Mouse (Mus musculus): Measurements from ENCODE around the gene Rnf39. TPM values are rescaled to one million over a fixed set of nuclear protein-coding genes. Genes with fewer than 3 reads are reported as not detected.
A peak's percentile ranks its signal among the peaks of the same experiment; 100 is the strongest.

Rnf39 gene
- total RNA-seq, 2 experiments from 2014 or later = 3.0 to 4.6 TPM

DNA sequence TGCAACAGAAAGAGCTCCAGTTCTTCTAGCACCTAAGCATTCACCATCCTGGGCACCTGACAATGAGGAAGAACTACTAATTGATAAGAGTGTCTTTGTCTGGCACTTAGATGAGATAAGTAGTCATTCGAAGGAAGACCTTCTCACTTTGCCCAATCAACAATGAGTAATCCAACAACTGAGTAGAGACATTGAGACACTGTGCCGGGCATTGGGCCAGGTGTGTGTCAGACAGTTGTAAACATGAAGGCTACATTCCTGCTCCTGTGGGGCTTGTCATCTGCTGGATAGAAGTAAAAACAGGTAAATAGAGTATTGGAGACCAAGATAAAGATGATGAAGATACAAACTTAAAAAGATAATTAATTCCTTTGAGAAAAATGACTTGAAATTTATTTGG lies 4.7 kb upstream of the Rnf39 start:
- no peak for DNase-seq (ENCODE audit: low spot score in 2 of 2)

DNA sequence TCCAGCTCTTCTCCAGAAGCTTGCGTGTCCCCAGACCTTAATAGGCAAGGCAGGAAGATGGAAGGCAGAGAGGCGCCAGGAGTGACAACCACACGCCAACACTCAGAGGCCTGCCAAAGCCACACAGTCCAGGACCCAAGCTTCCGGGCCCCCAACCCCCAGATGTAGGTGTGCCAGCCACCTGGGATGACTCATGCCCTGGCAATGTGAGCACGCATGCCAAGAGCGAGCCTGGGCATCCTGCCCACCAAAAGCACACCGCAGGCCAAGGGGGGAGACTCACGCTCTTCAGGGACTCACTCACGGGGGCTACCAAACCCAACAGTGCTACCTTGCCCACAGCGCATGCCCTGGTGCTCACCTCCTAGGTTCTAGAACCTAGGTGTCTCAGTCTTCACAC lies 327 bp upstream of the Rnf39 start:
- DNase-seq (ENCODE audit: low spot score in 2 of 2) = peak in 1 of 2 experiments; percentile 53

DNA sequence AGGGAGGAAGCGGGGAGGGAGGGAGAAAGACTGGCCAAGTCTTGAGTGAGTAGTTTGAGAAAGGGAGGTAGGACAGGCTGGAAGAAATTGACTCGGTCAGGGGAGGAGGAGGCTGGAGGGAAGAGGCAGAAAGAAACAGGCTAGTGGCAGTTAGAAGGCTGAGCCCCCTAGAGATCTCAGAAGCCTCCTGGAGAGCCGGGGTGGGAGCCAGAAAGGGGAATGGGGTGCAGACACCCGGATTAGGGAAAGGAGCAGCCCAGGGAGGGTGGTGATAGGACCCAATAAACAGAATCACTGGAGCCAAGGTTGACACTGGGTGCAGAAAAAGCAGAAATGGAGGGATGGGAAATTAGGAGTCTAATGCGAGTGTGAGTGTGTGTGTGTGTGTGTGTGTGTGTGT lies 973 bp downstream of the Rnf39 start:
- no peak for DNase-seq (ENCODE audit: low spot score in 2 of 2)

DNA sequence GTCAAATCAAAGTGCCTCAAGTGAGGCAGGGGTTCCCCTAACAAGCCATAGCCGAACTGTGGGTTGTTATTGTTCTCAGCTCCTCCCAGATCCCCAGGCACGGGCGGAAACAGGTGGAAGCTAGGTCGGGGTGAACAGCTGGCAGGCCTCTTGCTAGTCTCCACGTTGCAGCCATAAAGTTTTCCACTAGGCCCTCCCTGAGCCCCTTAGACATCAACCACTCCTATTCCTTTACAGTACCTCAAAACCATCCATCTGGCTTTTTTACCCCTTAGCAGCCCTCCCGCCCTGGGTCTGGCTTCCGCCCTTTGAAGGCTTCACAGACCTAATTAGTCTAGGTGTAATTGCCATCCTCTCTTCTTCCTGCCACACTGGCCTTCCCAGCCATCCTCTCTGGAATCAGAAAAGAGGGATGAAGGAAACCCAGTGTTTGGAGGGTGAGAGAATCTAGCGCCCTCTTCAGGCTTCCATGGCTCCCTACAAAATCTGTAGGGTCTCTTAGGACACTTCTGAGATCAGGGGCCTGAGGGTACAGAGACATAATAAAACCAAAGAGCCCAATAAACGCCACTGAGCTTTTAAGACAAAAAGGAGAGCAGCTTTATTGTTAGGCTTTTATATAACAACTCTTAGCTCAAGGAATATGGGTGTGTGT lies 1.5 kb downstream of the Rnf39 start:
- DNase-seq (ENCODE audit: low spot score in 2 of 2) = peak in 1 of 2 experiments; percentile 46

DNA sequence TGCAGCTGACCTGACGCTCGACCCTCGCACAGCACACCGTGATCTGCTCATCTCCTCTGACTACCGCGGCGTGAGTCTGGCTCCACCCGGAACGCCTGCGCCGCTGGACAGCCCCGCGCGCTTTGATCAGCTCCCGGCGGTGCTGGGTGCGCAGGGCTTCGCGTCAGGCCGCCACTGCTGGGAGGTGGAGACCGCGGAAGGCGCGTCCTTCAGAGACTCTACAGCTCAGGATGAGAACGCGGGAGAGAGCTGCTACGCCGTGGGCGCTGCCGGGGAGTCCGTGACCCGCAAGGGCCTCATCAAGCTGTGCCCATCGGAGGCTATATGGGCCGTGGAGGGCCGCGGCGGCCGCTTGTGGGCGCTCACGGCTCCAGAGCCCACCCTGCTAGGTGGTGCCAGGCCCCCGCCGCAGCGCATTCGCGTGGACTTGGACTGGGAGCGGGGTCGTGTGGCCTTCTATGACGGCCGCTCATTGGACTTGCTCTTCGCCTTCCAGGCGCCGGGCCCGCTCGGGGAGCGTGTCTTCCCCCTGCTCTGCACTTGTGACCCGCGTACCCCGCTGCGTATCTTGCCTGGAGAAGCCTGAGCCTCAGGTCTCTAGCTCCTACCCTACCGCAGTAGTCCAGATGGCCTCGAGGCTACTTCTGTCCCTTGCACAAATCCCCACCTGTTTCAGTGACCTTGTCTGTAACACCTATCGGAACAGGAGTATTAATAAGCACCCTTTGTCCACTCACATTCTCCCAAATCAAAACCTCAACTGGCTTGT lies 4.5 kb downstream of the Rnf39 start:
- peak; percentile 52 to 63 for DNase-seq (ENCODE audit: low spot score in 2 of 2)

DNA sequence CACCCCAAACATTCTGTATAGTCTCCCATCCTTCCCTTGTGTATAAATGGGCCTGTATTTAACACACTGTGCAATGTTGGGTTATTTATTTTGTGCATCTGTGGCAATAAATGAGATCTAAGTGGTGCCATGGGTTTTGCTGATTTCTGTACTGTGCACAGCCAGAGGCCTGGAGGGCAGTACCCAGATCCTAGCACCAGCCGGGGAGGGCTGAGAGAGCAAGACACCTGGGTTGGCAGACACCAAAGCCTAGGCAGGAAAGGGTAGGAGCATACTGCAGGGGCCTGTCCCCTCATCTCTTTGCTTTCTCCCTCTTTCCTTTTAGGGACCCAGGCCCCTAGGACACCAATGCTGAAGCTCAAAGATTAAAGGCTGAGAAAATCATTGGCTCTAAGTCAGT lies 5.6 kb downstream of the Rnf39 start:
- no peak for DNase-seq (ENCODE audit: low spot score in 2 of 2)

DNA sequence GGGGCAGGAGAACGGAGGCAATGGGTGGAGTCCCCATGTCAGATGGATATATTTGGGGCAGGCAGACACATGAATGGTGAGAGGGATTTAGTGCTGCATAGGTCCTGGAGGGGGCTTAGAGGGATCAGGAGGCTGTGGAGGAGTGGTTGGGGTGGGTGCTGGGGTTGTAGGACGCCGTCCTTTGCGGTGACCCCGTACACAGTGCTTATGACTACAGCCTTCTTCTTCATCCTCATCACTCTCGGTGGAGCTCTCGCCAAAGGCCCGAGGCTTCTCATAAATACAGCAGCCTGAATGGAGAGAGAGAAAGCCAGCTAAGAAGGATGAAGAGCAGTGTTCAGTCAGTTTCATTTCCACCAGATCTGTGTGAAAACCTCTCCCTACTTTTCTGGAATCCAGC lies 6.5 kb downstream of the Rnf39 start:
- DNase-seq (ENCODE audit: low spot score in 2 of 2) = no peak

DNA sequence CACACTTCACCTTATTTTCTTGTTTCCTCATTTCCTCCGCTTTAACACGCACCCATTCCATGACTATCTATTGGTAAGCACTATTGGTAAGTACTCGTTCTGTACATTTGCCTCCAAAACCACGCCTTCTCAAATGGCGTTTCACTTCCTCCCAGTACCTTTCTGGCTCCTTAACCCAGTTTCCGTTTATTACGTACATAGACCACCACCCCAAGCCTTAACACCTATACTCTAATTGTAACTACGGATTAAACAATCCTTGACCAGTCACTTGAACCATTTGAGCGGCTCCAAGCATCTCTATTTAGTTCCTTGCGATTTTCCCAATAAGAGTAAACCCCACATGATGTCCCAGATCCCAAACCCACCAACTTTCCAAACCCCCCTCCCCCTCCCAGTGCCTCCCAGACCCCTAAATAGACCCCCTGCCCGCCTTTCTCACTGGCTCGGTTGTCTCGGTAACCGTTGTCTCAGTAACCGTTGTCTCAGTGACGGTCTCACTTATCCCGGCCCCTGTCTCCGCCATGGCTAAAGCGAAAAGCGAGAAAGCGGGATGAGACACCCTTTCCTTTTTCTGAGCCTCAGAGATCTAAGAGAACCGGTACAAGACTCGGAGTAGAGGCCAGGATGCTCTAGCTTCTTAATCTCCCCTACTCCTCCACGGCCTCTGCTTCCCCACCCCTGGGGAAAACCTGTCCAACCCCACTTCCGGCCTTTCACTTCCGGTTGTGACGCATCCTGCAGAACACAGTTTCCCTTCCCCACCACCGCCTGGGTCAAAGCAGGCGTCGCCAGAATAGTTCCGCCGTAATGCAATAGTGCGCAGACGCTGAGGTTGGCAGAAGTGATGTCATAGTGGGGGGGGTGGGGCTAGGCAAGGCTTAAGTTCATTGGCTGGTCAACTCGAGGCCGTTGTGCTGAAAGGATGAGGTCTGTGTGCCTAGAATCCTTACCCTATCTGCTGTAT lies 8.5 kb downstream of the Rnf39 start, which contains the start of gene Ppp1r11:
Ppp1r11 (minus strand) TSS at position 761 of the 967 bp plus-strand sequence.
- DNase-seq (ENCODE audit: low spot score in 2 of 2) = peak; percentile 96 to 97

DNA sequence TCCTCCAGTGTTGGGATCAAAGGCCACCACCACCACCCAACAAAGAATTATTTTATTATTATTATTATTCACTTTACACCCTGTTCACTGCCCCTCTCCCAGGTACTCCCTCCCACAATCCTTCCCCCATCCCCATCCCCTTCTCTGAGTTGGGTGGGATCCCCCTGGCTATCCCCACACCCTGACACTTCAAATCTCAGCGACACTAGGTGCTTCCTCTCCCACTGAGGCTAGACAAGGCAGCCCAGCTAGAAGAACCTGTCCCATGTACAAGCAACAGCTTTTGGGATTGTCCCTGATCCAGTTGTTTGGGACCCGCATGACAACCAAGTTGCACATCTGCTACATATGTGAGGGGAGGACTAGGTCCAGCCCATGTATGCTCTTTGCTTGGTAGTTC lies 9.9 kb downstream of the Rnf39 start:
- DNase-seq (ENCODE audit: low spot score in 2 of 2) = no peak

DNA sequence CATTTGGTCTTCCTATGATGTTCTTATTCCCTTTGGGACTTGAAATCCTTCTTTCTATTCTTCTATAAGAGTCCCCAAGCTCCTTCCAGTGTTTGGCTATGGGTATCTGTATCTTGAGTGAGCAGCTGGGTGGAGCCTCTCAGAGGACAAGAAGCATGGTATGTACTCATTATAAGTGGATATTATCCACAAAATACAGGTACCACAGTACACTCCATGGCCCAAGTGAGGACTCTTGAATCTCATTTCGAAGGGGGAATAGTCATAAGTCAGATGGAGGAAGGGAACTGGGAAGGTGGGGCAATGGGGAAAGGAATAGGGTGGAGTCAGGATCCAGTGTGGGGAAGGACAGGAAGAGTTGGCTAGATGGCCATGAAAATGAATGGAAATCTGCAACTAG lies 10.3 kb downstream of the Rnf39 start:
- DNase-seq (ENCODE audit: low spot score in 2 of 2) = no peak

DNA sequence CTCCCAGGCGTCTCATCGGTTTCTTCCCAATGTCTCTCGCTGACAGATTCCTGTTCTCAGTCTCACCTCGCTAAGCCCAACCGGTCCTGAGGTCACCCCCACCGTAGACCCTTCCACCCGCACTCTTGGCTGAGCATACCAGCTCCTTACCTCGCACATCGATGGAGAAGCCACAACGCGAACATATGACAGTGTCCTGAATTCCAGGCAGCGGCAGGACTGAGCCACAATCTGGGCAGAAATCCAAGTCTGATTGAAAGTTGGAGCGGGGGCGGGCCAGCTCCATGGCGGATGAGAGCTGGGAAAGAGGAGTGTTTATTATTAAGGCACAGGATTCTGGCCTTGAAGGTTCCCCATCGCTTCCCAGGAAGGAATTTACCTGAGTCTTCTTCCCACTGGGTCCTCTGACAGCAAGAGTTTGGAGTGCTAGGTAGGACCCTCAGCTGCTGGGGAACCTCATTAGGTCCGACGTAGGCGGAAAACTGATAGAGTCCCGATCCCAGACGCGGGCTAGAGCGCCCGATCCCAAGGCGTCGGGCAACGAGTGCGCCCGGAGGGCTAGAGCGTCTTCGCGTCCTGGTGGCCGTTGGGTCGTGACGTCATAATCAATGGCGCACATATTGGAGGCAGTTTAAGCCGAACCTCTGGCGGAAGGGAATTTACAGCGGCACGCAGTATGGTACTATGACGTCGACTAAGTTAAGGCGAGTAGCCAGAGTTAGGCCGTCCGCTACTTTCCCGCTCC lies 15.5 kb downstream of the Rnf39 start, which contains the start of the genes Znrd1 and Znrd1as:
Znrd1 (minus strand) TSS at position 561 of the 745 bp plus-strand sequence.
Znrd1as (plus strand) TSS at position 594 of the 745 bp plus-strand sequence.
- DNase-seq (ENCODE audit: low spot score in 2 of 2) = peak; percentile 94 to 98

DNA sequence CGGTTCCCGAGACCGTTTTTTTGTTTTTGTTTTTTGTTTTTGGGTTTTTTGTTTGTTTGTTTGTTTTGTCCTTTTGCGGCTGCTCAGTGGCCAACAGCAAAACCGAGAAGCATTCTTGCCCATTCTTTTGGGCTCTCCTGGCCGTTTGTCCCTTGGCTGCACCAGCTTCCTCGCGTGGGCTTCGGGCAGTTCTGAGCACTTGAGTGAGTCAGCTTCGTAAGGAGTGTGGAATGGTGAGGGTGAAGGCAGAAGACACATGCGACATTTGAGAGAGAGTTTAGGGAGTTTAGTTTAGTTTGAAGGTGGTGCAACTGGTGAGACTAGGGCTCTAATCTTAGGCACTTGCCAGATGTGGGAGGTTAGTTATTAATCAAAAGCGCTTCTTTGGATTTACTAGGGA lies 16.2 kb downstream of the Rnf39 start:
- DNase-seq (ENCODE audit: low spot score in 2 of 2) = no peak

DNA sequence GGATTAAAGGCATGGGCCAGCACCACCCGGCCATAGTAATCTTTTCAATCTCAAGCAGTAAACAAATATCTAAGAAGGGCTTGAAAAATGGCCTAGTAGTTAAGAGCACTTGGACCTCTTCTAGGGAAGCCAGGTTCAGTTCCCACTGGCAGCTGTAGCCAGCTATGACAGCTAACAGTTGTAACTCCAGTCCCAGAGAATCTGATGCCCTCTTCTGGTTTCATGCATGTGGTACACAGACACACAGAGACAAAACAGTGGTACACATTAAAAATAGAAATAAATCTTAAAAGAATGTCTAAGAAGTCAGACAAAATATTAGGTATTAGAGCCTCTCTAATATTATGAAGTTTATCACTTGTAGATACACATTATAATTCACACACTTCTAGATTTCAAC lies 18.4 kb downstream of the Rnf39 start:
- DNase-seq (ENCODE audit: low spot score in 2 of 2) = no peak

DNA sequence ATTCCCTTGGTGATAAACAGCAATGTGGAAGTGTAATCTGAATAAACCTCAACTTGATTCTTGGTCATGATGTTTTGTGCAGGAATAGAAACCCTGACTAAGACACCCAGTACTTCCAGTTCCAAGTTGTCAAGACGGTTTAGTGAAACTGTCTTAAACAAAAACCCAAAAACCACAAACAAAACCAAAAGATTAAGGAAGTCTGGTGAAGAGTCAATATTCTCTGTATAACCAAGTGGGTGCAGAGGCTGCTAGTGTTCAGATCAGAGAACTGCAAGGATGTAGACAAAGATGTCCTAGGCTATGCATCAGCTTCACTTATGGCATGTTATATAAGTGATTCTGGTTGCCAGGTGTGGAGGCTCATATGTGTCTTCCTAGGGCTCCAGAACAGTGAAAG lies 24.2 kb downstream of the Rnf39 start:
- no peak for DNase-seq (ENCODE audit: low spot score in 2 of 2)

DNA sequence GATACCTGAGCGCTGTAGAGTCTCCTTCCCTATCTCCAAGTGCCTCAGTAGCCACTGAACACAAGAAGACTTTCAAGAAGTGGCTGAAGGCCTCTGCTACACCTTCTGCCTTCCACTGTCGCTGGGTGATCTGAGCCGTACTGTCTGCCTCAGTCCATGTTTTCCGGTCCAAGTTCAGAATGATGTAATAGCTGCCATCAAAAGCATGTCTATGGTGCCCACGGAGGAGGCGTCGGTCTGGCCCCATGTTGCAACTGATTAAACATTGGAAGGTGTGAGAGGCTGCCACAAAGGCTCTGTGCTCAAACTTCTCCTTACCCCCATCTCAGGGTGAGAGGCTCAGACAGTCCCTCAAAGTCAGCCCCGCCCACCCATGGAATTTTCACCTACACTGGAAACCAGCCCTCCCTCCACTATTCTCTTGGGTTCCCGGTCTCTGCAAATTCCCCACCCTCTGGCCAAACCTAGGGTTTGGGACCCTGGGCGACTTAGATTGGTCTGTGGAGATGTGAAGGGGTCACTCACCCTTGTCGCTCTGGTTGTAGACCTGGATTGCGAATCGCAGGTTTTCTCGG lies 27.7 kb downstream of the Rnf39 start:
- no peak for DNase-seq (ENCODE audit: low spot score in 2 of 2)

DNA sequence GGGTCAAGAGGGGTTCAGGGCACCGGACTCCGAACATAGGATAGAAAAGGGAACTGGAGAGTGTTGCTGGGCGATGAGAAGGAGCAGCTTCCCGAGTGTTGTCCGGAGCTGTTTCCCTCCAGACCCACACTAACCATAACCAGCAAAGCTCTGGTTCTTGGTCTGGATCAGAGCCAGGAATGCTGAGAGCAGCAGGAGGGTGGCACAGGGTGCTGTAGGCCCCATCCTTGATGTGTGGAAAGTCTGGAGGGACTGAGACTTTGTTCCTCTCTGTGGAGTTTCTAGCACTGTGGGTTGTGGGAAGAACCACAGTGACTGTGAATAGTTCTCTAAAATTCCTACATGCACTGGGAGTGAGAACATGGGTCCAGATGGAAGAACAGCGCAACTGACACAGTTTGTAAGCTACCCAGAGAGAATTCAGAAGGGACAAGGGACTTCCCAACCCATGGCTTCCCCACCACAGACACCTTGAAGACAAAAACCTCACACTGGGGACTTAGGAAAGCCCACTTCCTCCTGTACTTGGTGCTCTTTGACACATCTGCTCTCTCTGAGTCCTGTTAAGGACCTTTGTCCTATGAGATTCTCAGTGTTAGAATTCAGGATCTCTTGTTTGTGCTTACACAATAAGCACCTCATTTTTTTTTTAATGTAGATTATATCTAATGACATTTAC lies 28.6 kb downstream of the Rnf39 start:
- DNase-seq (ENCODE audit: low spot score in 2 of 2) = no peak

DNA sequence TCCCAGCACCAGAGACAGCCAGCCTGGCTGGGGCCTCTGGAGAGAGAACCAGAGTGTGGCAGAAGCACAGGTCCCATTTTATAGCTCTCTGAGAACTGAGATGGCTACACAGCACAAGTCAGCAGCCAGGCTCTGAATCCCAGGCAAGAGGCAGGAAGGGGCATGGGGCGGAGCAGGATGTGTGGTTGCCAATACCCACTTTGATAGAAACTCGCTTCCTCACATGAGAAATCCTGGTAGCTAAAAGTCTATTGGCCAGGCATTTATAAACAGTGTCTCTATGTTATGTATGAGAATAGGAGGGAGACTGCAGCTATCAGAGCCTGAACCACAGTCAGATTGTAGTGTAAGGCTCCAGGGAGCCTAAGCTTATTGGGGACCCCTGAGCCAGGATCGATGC lies 30.1 kb downstream of the Rnf39 start:
- DNase-seq (ENCODE audit: low spot score in 2 of 2) = no peak

DNA sequence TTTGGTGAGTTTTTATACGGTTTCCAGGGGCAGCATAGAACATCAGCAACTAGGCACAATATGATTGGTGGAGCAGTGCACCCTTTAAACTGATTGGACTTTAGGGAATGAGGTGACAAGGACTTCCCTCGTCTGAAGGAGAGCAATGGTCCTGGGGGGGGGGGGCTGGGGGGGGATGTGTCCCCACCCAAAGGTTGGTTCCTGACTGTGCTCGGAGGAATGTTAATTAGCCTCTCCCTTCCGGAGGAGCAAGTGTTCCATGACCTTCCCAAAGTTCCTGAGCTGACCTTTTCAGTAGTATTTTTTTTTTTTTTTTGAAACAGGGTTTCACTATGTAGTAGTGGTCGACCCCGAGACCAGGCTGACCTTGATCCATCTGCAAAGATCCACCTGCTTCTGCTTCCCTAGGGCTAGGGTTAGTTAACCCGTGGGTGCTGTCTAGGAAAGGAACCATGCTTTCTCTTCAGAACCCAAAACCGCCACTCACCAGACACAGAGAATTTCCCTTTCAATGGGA lies 30.6 kb downstream of the Rnf39 start:
- DNase-seq (ENCODE audit: low spot score in 2 of 2) = no peak

DNA sequence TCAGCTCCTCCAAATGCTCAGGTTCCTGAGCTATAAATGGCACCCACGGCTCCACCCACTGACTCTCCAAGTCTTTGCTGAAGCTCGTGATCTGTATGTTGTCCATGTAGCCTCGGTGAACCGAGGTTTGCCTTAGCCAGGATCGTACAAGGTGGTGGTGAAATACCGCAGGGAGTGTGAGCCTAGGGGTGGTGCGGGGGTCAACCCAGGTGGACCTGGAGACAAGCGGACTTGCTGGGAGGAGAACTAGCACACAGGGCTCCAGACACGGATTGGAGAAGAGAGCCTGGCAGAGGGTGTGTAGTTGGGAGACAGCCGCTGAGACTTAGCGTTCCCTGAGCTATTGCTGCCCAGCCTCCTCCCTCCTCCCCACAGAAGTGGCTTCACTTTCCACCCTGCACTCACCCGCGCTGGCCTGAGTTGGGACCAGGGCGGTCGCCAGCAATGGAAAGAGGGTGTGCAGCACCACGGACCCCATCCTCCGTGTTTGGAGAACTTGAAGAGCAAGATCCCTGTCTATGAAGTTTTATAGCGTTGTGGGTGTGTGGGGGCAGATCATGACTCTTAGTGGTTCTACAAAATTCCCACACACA lies 38.6 kb downstream of the Rnf39 start, which contains the start of gene 2410137M14Rik:
2410137M14Rik (minus strand) TSS at position 17 of the 593 bp plus-strand sequence.
- peak; percentile 15 to 38 for DNase-seq (ENCODE audit: low spot score in 2 of 2)
